Mouse (Mus musculus) stomach, embryonic 16.5 days (tissue): ENCODE measurements around the gene Lnpep. TPM values are rescaled to one million over a fixed set of nuclear protein-coding genes. Genes with fewer than 3 reads are reported as not detected.

Source experiments
- ATAC-seq: fragments of 200-750 bp; cut with Nextera tagmentation; 2 replicates; pipeline ENCODE4 v1.8.0; 2017; ENCODE audit warnings: moderate number of reproducible peaks, moderate TSS enrichment; ENCODE audit not compliant: insufficient read depth, low FRiP score
- H3K27ac ChIP-seq: fragments of 300-500 bp; sonication (generic); 2 replicates; pipeline ENCODE4 v1.5.1; 2014; ENCODE audit warnings: low read length
- H3K27me3 ChIP-seq: fragments of 300-500 bp; sonication (generic); 2 replicates; pipeline ENCODE4 v1.6.1; 2014; ENCODE audit warnings: low read length, control low read depth, mixed read lengths; ENCODE audit not compliant: control insufficient read depth, insufficient read depth
- H3K36me3 ChIP-seq: fragments of 300-500 bp; sonication (generic); 2 replicates; pipeline ENCODE4 v1.6.1; 2014; ENCODE audit warnings: low read length; ENCODE audit not compliant: control insufficient read depth, insufficient read depth
- H3K4me1 ChIP-seq: fragments of 300-500 bp; sonication (generic); 2 replicates; pipeline ENCODE4 v1.6.1; 2014; ENCODE audit warnings: low read length, control low read depth, mixed read lengths; ENCODE audit not compliant: control insufficient read depth, insufficient read depth
- H3K4me2 ChIP-seq: fragments of 300-500 bp; sonication (generic); 2 replicates; pipeline ENCODE4 v1.6.1; 2014; ENCODE audit warnings: low read depth, low read length, mixed read lengths
- H3K4me3 ChIP-seq: fragments of 300-500 bp; sonication (generic); replicated peaks from 2 replicates; pipeline ENCODE4 v1.5.1; 2014; ENCODE audit warnings: mild to moderate bottlenecking, low read length
- H3K9ac ChIP-seq: fragments of 300-500 bp; sonication (generic); 2 replicates; pipeline ENCODE4 v1.6.1; 2014; ENCODE audit warnings: low read length
- H3K9me3 ChIP-seq: fragments of 300-500 bp; sonication (generic); replicated peaks from 2 replicates; pipeline ENCODE4 v1.6.1; 2016; ENCODE audit warnings: low read length, control low read depth; ENCODE audit not compliant: control insufficient read depth
- WGBS: fragments of 180-500 bp; shearing (Covaris S2); extraction: QIAGEN DNeasy Blood & Tissue Kit; methylation state at CpG from one replicate; pipeline ENCODE4 v1.1.7; 2014; 5-methylcytosine and 5-hydroxymethylcytosine counted together
- polyA plus RNA-seq: library from polyadenylated mRNA; unstranded; fragments of >200 nt; fragmentation: Nextera tagmentation; extraction: Ambion mirVana; gene quantifications from 2 replicates; pipeline ENCODE4 v1.2.1, GENCODE M21; 2015

The Lnpep gene
- polyA plus RNA-seq, 1 experiment from 2014 or later, result 10.1 TPM

DNA sequence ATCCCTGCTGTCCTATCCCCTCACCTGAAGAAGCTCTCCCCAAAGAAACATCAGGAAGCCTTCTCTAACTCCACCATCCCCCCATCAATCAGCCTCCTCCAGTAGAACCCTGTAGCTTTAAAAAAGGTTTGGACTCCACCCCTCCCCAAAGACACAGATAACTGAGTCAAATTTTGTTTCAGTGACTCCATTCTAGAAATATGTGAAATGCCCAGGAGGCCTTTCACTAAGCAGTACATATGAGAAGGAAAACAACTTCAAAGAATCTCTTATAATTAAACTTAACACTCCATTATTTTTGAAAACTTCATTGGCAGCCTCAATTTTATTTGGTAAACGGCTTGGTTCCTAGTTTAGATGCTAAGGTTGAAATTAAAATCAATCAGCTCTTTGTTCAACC lies 6.4 kb downstream of the Lnpep start:
- H3K9me3 ChIP-seq, result no peaks in the 10 kb centered on the region
- no peak overlapping the region for H3K27ac ChIP-seq
- no peak overlapping the region for H3K4me2 ChIP-seq
- H3K9ac ChIP-seq, result no peak overlapping the region
- no peaks in the 10 kb centered on the region for H3K36me3 ChIP-seq
- no peak for ATAC-seq
- H3K27me3 ChIP-seq, result no peaks in the 10 kb centered on the region
- 76% methylated on average over 1 of the region's 1 CpGs for WGBS
- H3K4me1 ChIP-seq, result peaks cover 10% of the 10 kb centered on the region
- H3K4me3 ChIP-seq, result no peak overlapping the region

DNA sequence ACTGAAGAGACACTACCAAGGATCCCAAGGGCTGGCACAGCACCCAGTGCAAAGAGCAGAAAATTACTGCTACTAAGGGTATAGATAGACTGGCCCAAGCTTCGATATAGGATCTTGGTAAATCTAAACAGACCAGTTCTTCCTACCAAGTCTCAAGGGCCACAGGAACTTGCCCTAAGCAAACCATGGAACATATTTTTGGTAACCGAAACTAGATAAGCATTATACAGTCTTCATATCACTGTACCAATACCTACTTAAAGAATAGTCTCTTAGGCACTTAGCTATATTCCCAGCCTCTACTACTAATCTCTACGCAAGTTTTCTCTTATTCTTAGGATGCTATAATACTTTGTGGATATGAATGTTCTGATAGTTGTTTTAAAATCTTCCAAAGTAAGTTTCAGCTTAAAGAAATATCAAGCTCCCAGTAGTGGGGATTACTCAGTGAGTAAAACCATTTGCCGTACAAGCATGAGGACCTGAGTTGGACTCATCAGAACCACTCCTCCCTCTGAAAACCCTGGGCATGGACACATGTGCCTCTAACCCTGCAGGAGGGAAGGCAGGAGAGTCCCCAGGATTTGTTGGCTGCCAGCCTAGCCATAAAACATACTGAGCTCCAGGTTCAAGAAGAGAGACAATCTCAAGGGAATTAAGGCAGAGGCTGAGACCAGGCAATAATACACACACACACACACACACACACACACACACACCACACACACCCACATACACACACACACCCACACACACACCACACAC lies 7.2 kb downstream of the Lnpep start:
- Histone ChIP-seq H3K27ac (no peak overlapping the region), H3K9ac (no peak overlapping the region), H3K9me3 (no peaks in the 10 kb centered on the region), H3K4me3 (no peak overlapping the region), H3K36me3 (no peaks in the 10 kb centered on the region), H3K27me3 (no peaks in the 10 kb centered on the region), H3K4me2 (no peak overlapping the region), H3K4me1 (peaks cover 5% of the 10 kb centered on the region; the same call in 1 of the 2 replicates)
- 86% methylated on average over 4 of the region's 4 CpGs for WGBS
- no peak for ATAC-seq

DNA sequence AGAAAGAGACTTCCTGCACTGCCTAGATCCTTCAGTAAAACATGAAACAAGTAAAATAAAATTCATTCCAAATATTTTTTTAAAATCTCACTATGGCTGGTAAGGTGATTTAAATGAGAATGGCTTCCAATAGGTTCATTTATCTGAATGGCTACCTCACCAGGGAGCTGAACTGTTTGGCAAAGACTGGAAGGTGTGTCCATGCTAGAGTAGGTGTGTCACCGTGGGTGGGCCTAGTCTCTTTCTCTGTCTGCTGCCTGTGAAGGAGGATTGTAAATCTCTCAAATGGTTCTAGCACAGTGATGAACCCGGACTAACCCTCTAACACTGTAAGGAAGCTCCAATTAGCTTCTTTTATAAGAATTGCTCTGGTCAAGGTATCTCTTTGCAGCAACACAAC lies 12.5 kb downstream of the Lnpep start:
- 80% methylated on average over 2 of the region's 2 CpGs for WGBS
- no peak overlapping the region for H3K4me3 ChIP-seq
- H3K9me3 ChIP-seq, result no peaks in the 10 kb centered on the region
- H3K4me2 ChIP-seq, result no peak overlapping the region
- no peaks in the 10 kb centered on the region for H3K36me3 ChIP-seq
- no peak overlapping the region for H3K9ac ChIP-seq
- no peaks in the 10 kb centered on the region for H3K27me3 ChIP-seq
- H3K4me1 ChIP-seq, result peaks cover 7% of the 10 kb centered on the region; the same call in 1 of the 2 replicates
- no peak overlapping the region for H3K27ac ChIP-seq
- ATAC-seq, result no peak

DNA sequence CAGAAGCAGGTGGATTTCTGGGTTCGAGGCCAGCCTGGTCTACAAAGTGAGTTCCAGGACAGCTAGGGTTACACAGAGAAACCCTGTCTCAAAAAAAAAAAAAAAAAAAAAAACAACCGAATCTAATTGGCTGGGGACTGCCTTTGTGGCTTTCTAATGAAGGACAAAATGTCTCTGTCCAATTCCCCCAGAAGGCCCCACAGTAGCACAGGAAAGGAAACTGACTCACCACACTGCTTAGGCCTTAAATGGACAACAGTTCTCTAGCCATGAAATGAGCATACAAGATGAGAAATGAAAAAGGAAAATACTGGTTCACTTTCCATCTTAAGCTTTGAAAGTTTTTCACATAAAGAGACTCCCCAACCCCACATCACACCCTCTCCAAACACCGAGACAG lies 15.3 kb downstream of the Lnpep start:
- Histone ChIP-seq H3K9ac (no peak overlapping the region), H3K27ac (no peak overlapping the region), H3K4me2 (no peak overlapping the region), H3K27me3 (no peaks in the 10 kb centered on the region), H3K4me1 (peaks cover 7% of the 10 kb centered on the region; the same call in 1 of the 2 replicates), H3K4me3 (no peak overlapping the region), H3K9me3 (no peaks in the 10 kb centered on the region), H3K36me3 (no peaks in the 10 kb centered on the region)
- WGBS, result 64% methylated on average over 3 of the region's 3 CpGs
- ATAC-seq, result no peak

DNA sequence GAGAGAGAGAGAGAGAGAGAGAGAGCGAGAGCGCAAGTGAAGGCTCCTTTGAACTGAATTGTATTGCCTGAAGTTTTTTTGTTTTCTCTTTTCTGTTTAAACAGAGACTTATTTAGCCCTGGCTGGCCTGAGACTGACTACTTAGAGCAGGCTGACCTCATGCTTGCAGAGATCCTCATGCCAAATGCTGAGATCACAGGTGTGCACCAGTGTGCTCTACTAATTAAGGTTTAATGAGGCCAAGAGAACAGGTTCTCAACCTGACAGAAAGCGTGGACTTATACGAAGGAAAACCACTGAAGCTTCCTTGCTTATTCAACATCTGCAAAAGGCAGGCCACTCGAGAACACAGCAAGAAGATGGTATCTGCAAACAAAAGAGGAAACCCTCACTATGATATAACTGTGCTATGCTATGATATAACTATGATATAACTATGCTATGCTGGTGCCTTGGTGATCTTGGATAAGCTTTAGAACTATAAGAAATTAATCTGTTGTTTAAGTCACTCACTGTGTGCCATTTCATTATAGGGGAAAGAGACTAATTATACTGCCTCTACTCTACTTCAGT lies 16.3 kb downstream of the Lnpep start:
- Histone ChIP-seq H3K27me3 (no peaks in the 10 kb centered on the region), H3K36me3 (no peaks in the 10 kb centered on the region), H3K9ac (no peak overlapping the region), H3K4me3 (no peak overlapping the region), H3K4me2 (no peak overlapping the region), H3K9me3 (no peaks in the 10 kb centered on the region), H3K27ac (no peak overlapping the region), H3K4me1 (peaks cover 7% of the 10 kb centered on the region; the same call in 1 of the 2 replicates)
- ATAC-seq, result no peak
- 81% methylated on average over 5 of the region's 5 CpGs for WGBS

DNA sequence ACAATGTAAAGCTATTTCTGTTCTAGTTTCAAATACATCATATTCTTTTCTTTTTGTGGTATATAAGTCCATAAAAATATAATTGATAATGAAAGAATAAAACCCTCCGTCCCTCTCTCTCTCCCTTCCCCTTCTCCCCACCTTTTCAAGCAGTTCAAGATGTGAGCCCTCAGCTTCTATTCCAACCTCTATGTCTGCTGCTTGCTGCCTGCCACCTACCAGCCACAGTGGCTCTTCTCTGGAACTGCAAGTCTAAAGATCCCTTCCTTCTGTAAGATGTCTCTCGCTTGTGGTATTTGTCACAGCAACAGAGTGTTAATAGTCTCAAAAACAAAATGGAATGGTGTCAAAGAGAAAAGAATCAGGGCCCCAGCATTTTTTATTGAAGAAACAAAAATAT lies 20.3 kb downstream of the Lnpep start:
- H3K27me3 ChIP-seq, result no peaks in the 10 kb centered on the region
- no peaks in the 10 kb centered on the region for H3K36me3 ChIP-seq
- no peak for ATAC-seq
- no peak overlapping the region for H3K4me2 ChIP-seq
- peaks cover 10% of the 10 kb centered on the region for H3K4me1 ChIP-seq
- no peak overlapping the region for H3K27ac ChIP-seq
- no peak overlapping the region for H3K9ac ChIP-seq
- H3K9me3 ChIP-seq, result no peaks in the 10 kb centered on the region
- no peak overlapping the region for H3K4me3 ChIP-seq
- WGBS, result 84% methylated on average over 2 of the region's 2 CpGs

DNA sequence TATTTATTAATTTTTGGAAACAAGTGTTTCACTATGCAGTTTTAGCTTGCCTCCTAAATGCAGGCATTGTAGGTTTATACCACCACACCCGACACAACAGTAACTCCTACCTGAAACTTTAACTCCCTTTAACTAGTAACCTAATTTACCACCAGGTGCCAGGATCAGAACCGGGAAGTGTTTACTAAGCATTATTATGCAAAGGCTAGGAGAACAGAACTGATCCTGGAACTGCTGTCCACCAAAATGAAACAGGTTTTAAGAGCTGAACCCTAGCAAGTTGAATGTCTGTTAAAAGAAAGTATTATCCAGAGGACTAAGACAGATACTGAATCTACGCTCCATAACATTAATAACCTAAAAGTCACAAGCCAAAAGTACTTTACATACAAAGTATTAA lies 21.2 kb downstream of the Lnpep start:
- Histone ChIP-seq H3K9me3 (no peaks in the 10 kb centered on the region), H3K9ac (no peak overlapping the region), H3K4me2 (no peak overlapping the region), H3K4me3 (no peak overlapping the region), H3K36me3 (no peaks in the 10 kb centered on the region), H3K4me1 (peaks cover 10% of the 10 kb centered on the region), H3K27me3 (no peaks in the 10 kb centered on the region), H3K27ac (no peak overlapping the region)
- ATAC-seq, result no peak
- WGBS, result 82% methylated on average over 3 of the region's 3 CpGs

DNA sequence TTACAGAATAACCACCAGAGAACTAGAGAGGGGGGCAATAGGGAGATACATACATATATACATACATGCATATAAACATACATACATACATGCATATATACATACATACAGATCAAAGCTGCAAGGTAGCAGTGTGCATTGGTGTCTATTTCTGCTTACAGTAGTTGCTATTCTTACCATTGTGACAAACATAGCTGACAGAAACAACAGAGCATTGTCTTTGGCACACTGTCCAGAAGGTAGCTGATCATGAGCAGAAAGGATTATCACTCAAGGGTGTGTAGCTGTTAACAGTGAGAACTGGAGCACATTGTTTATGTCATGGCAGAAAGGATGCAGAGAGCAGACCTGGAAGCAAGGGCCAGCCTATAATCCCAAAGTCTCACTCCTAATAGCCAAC lies 22.1 kb downstream of the Lnpep start:
- H3K9ac ChIP-seq, result no peak overlapping the region
- H3K27ac ChIP-seq, result no peak overlapping the region
- H3K4me3 ChIP-seq, result no peak overlapping the region
- H3K4me2 ChIP-seq, result no peak overlapping the region
- ATAC-seq, result no peak
- H3K4me1 ChIP-seq, result peaks cover 7% of the 10 kb centered on the region
- no peaks in the 10 kb centered on the region for H3K27me3 ChIP-seq
- H3K36me3 ChIP-seq, result no peaks in the 10 kb centered on the region
- no peaks in the 10 kb centered on the region for H3K9me3 ChIP-seq

DNA sequence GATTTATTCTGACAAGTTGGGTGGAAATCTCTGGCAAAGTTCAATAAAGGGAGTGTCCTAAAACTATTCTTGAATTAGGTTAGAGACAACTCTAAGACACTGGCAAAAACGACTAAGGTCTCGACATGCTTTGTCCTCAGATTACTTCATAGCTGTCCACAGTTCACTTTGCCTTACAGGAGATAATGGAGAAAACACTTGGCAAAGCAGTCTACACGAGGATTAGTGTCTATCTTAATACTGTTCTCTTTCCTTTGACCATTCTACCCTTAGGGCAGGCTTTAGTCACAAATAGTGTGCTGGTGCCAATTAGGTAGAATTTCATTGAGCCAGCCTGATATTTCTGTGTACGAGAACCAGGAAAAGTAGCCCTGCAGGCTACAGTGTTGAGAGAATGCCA lies 22.5 kb downstream of the Lnpep start:
- WGBS, result 58% methylated on average over 4 of the region's 4 CpGs
- Histone ChIP-seq H3K9me3 (no peaks in the 10 kb centered on the region), H3K4me1 (peaks cover 10% of the 10 kb centered on the region), H3K9ac (no peak overlapping the region), H3K4me3 (no peak overlapping the region), H3K36me3 (no peaks in the 10 kb centered on the region), H3K27ac (no peak overlapping the region), H3K4me2 (no peak overlapping the region), H3K27me3 (no peaks in the 10 kb centered on the region)
- ATAC-seq, result no peak
